Comparison of ENCODE assay signal across 31 mouse cellular contexts in the genomic region with DNA sequence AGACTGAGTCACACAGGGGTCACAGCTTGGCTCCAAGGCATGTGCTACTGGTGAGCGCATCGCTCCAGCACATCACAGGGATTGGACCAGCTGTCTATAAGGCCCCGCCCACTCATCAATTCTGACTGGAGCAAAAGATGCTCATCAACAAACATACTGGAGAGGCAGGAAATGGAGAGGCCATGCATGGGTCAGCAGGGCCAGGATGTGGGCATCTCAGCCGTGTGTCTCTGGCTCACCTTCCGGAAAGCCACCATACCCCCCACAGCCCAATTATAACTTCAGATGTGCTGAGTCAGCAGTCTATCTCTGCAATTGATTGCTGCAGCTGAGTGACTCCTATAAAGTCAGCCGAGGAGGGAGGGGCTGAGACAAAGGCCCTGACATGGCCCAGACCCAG. TPM values are rescaled to one million over a fixed set of nuclear protein-coding genes. Genes with fewer than 3 reads are reported as not detected.
A peak's percentile ranks its signal among the peaks of the same experiment; 100 is the strongest.
DNase-seq lines count a peak whose midpoint lies in the region; ATAC-seq and TF ChIP-seq lines count a peak whose summit lies in the region.
"Had no signal": no experiment of that assay in that cellular context is flagged by ENCODE, and none has a peak within 500 bp of the region (broad histone marks: within the 10 kb centered on the region; RNA-seq: fewer than 3 reads in every experiment).

No protein-coding gene starts in this region.

- no peak overlapping the region for H3K9ac ChIP-seq in lung, postnatal 0 days (replicated peaks; ENCODE audit: low read depth)
- H3K9ac ChIP-seq: embryonic facial prominence, embryonic 13.5 days; forebrain, embryonic 15.5 days; hindbrain, embryonic 14.5 days; limb, embryonic 13.5 days; liver, embryonic 13.5 days; lung, embryonic 14.5 days; midbrain, embryonic 12.5 days had no signal

- no peak overlapping the region for H3K27ac ChIP-seq in lung, postnatal 0 days (ENCODE audit: low read length)
- H3K27ac ChIP-seq: embryonic facial prominence, embryonic 13.5 days; forebrain, embryonic 15.5 days; heart, embryonic 10.5 days; hindbrain, embryonic 14.5 days; kidney, postnatal 0 days; limb, embryonic 13.5 days; liver, embryonic 13.5 days; macrophage; midbrain, embryonic 12.5 days had no signal

- no peaks in the 10 kb centered on the region for H3K36me3 ChIP-seq in lung, postnatal 0 days (ENCODE audit: insufficient read depth, low read length)
- H3K36me3 ChIP-seq: forebrain, embryonic 15.5 days; midbrain, embryonic 12.5 days had no signal

- peak; percentile 51 for DNase-seq in lung, postnatal 10 days
- DNase-seq in lung, postnatal 0 days (ENCODE audit: low spot score): no peak
- peak; percentile 49 for DNase-seq in R1 (ENCODE audit: low read depth, low spot score)
- DNase-seq in natural killer cell, adult 2 months (ENCODE audit: low spot score in 2 of 2): peak; percentile 24 to 44
- no peak for DNase-seq in urinary bladder, postnatal 36 days (ENCODE audit: low spot score in 2 of 2)
- DNase-seq: adrenal gland, postnatal 25 days; cerebellum, adult 2 months; kidney, adult 18-20 months; liver, embryonic 13.5 days; lung, embryonic 14.5 days; right cerebral cortex, postnatal 4 days; thymus, adult 2 months had no signal

- ATAC-seq in lung, postnatal 0 days: no peak; the same call in 1 of the 2 replicates
- ATAC-seq in CD4-positive, CD25-positive, alpha-beta regulatory T cell, adult 4 months: peak; percentile 60
- ATAC-seq in megakaryocyte, adult 5-6 weeks (ENCODE audit: poor library complexity, severe bottlenecking): no peak
- ATAC-seq: forebrain, embryonic 15.5 days had no signal

- no peak for TF ChIP-seq CTCF in lung, postnatal 0 days (IDR thresholded peaks at IDR 0.05)

- no peaks in the 10 kb centered on the region for H3K27me3 ChIP-seq in lung, postnatal 0 days (replicated peaks; ENCODE audit: insufficient read depth, low read length)
- H3K27me3 ChIP-seq: embryonic facial prominence, embryonic 13.5 days; forebrain, embryonic 15.5 days; limb, embryonic 13.5 days; liver, embryonic 13.5 days; midbrain, embryonic 12.5 days had no signal

- H3K4me2 ChIP-seq in lung, postnatal 0 days (replicated peaks; ENCODE audit: low read depth, low read length): no peak overlapping the region
- H3K4me2 ChIP-seq: embryonic facial prominence, embryonic 13.5 days; forebrain, embryonic 15.5 days; hindbrain, embryonic 14.5 days; limb, embryonic 13.5 days; liver, embryonic 13.5 days; lung, embryonic 14.5 days; midbrain, embryonic 12.5 days had no signal

- no peak for TF ChIP-seq EP300 in lung, postnatal 0 days (IDR thresholded peaks at IDR 0.05)

- no peaks in the 10 kb centered on the region for H3K9me3 ChIP-seq in lung, postnatal 0 days (ENCODE audit: low read length)
- H3K9me3 ChIP-seq: embryonic facial prominence, embryonic 13.5 days; forebrain, embryonic 15.5 days; heart, embryonic 10.5 days; limb, embryonic 13.5 days; liver, embryonic 13.5 days; midbrain, embryonic 12.5 days had no signal

- H3K4me3 ChIP-seq in lung, postnatal 0 days (ENCODE audit: low read depth, low read length): no peak overlapping the region
- H3K4me3 ChIP-seq: embryonic facial prominence, embryonic 13.5 days; forebrain, embryonic 15.5 days; heart, embryonic 10.5 days; limb, embryonic 13.5 days; liver, embryonic 13.5 days; midbrain, embryonic 12.5 days had no signal

- peaks cover 4% of the 10 kb centered on the region; the same call in 1 of the 2 replicates for H3K4me1 ChIP-seq in lung, postnatal 0 days (ENCODE audit: insufficient read depth, low read depth, low read length)
- H3K4me1 ChIP-seq: forebrain, embryonic 15.5 days; midbrain, embryonic 12.5 days had no signal

- 66% methylated on average over 6 of the region's 6 CpGs for WGBS in lung, postnatal 0 days

RNA-seq across cellular contexts. Expression of gene Fbxo31, which starts 10.3 kb away (rescaled TPM):
- 12.1 and 13.9 TPM in 2 replicates for polyA plus RNA-seq in lung, postnatal 0 days (2015; fragmentation: Nextera tagmentation; extraction: Ambion mirVana)
- 1 to 10 TPM; 2.6 to 2.8 TPM for polyA plus RNA-seq in CD4-positive, CD25-positive, alpha-beta regulatory T cell, adult 4 months (2017; shearing (Covaris generic))
- total RNA-seq in megakaryocyte, adult 5-6 weeks (2015): 4.2 and 5.3 TPM in 2 replicates
- 5.2 and 10.8 TPM in 2 replicates for total RNA-seq in megakaryocyte, adult 5-6 weeks (2017)

RNA-seq across cellular contexts. Expression of gene Map1lc3b, which starts 21.8 kb away (rescaled TPM):
- 411 and 449 TPM in 2 replicates for polyA plus RNA-seq in lung, postnatal 0 days (2015; fragmentation: Nextera tagmentation; extraction: Ambion mirVana)
- polyA plus RNA-seq in CD4-positive, CD25-positive, alpha-beta regulatory T cell, adult 4 months (2017; shearing (Covaris generic)): 100 to 1,000 TPM; 505 to 519 TPM
- 124 and 139 TPM in 2 replicates for total RNA-seq in megakaryocyte, adult 5-6 weeks (2015)
- 141 and 163 TPM in 2 replicates for total RNA-seq in megakaryocyte, adult 5-6 weeks (2017)

RNA-seq across cellular contexts. Expression of gene 1700018B08Rik, which starts 24.2 kb away (rescaled TPM):
- not detected in 2 replicates for polyA plus RNA-seq in lung, postnatal 0 days (2015; fragmentation: Nextera tagmentation; extraction: Ambion mirVana)
- not detected for polyA plus RNA-seq in CD4-positive, CD25-positive, alpha-beta regulatory T cell, adult 4 months (2017; shearing (Covaris generic))
- not detected in 2 replicates for total RNA-seq in megakaryocyte, adult 5-6 weeks (2015)
- total RNA-seq in megakaryocyte, adult 5-6 weeks (2017): not detected in 2 replicates
- total RNA-seq: adrenal gland, postnatal 25 days; gastrocnemius, postnatal 4 days; layer of hippocampus, adult 18-20 months; layer of hippocampus, postnatal 25 days; left cerebral cortex, postnatal 14 days; monocyte, adult 5-6 weeks had no signal
- polyA plus RNA-seq: cerebellum, adult 2 months; embryonic facial prominence, embryonic 13.5 days; forebrain, embryonic 15.5 days; heart, embryonic 10.5 days; heart, postnatal 0 days; hindbrain, embryonic 14.5 days; kidney, postnatal 0 days; limb, embryonic 13.5 days; liver, embryonic 13.5 days; lung, embryonic 14.5 days; macrophage; midbrain, embryonic 12.5 days; neural tube, embryonic 14.5 days; stomach, embryonic 16.5 days; urinary bladder, adult 2 months had no signal

Comparison
In these comparisons a context has a peak if more than half of its experiments do, and no peak if none do; other contexts are left out.
1. DNase-seq: peak in lung, postnatal 10 days (single experiment), R1 (single experiment) and natural killer cell, adult 2 months (2 of 2); none in lung, postnatal 0 days (single experiment) and urinary bladder, postnatal 36 days (0 of 2).